Mouse (Mus musculus) heart, adult 2 months (tissue): Measurements from ENCODE around the gene Snx33. TPM values are rescaled to one million over a fixed set of nuclear protein-coding genes. Genes with fewer than 3 reads are reported as not detected.
"Not testable (repeated sequence)": the region's sequence is repeated elsewhere in the genome, so short reads cannot be mapped to it uniquely, and the experiment has no call there.

Experiments used
- DNase-seq, 2 experiments: peaks; one replicate each; pipeline ENCODE4 v3.0.0; 2021
- H3K27ac ChIP-seq: fragments of 200-600 bp; 2 replicates; pipeline ENCODE4 v1.8.1; 2022
- H3K27me3 ChIP-seq: fragments of 200-500 bp; 2 replicates; pipeline ENCODE4 v1.6.1; 2012; ENCODE audit warnings: mild to moderate bottlenecking, low read length, inconsistent platforms, mixed read lengths; ENCODE audit not compliant: control insufficient read depth, insufficient read depth
- H3K36me3 ChIP-seq: fragments of 200-500 bp; 2 replicates; pipeline ENCODE4 v1.6.1; 2012; ENCODE audit warnings: low read length, inconsistent platforms; ENCODE audit not compliant: control insufficient read depth, insufficient read depth
- H3K4me1 ChIP-seq: fragments of 200-500 bp; 2 replicates; pipeline ENCODE4 v1.6.1; 2011; ENCODE audit warnings: low read length; ENCODE audit not compliant: control insufficient read depth, insufficient read depth
- H3K4me3 ChIP-seq: fragments of 200-600 bp; 2 replicates; pipeline ENCODE4 v1.8.1; 2022
- H3K79me2 ChIP-seq: fragments of 200-500 bp; replicated peaks from 2 replicates; pipeline ENCODE4 v1.6.1; 2012; ENCODE audit warnings: mild to moderate bottlenecking, inconsistent platforms, low read length, moderate library complexity, mixed read lengths; ENCODE audit not compliant: control insufficient read depth, insufficient read depth
- H3K9ac ChIP-seq: fragments of 200-500 bp; 2 replicates; pipeline ENCODE4 v1.6.1; 2012; ENCODE audit warnings: low read depth, mild to moderate bottlenecking, control low read depth, inconsistent platforms, low read length, mixed read lengths
- CTCF ChIP-seq: fragments of 200-600 bp; IDR thresholded peaks from 2 replicates; pipeline ENCODE4 v1.8.1; 2022; ENCODE audit warnings: antibody characterized with exemption, mild to moderate bottlenecking, moderate library complexity
- EP300 ChIP-seq: fragments of 200-500 bp; IDR thresholded peaks from 2 replicates; pipeline ENCODE4 v1.6.1; 2011; ENCODE audit warnings: low read depth, low read length, control low read depth; ENCODE audit not compliant: insufficient read depth
- POLR2A ChIP-seq: fragments of 200-500 bp; IDR thresholded peaks from 2 replicates; pipeline ENCODE4 v1.6.1; 2011; ENCODE audit warnings: mild to moderate bottlenecking, low read depth, low read length, control low read depth; ENCODE audit not compliant: insufficient read depth
- WGBS: fragments of 180-500 bp; shearing (Covaris S2); methylation state at CpG from one replicate; pipeline ENCODE4 v1.1.7; 2018; 5-methylcytosine and 5-hydroxymethylcytosine counted together
- intact Hi-C: fragments of 180-260 bp; cut with DNase I; formaldehyde crosslinking; loops from one replicate; pipeline ENCODE4 v1.15.1; 2025
- polyA plus RNA-seq: library from polyadenylated mRNA; depleted of rRNA; stranded (reverse); fragments of >200 nt; gene quantifications from 2 replicates; pipeline ENCODE4 v1.2.3, GENCODE M21; 2012
- total RNA-seq, 2 experiments: library from RNA; stranded (reverse); gene quantifications; 2 replicates each; pipeline ENCODE4 v1.2.3; 2021

Snx33 gene
- total and polyA plus RNA-seq, 3 experiments, result 6.7 to 10.0 (median 7.8) TPM

GRCm38 (mm10) chr9:56947481-56947880 is 19.3 kb upstream of the Snx33 start:
- H3K79me2 ChIP-seq, H3K27me3 ChIP-seq, H3K4me3 ChIP-seq, H3K4me1 ChIP-seq, H3K27ac ChIP-seq, H3K9ac ChIP-seq, H3K36me3 ChIP-seq: not testable (repeated sequence)
- WGBS, result 25% methylated on average over 3 of the region's 3 CpGs
- intact Hi-C loops, result loop anchor here (5.0 kb wide), 1 partner anchor 185 kb away; the partner anchor contains the start of gene Man2c1
- DNase-seq, result peak; percentile 17 to 22
- TF ChIP-seq CTCF, result peak; percentile 84

DNA sequence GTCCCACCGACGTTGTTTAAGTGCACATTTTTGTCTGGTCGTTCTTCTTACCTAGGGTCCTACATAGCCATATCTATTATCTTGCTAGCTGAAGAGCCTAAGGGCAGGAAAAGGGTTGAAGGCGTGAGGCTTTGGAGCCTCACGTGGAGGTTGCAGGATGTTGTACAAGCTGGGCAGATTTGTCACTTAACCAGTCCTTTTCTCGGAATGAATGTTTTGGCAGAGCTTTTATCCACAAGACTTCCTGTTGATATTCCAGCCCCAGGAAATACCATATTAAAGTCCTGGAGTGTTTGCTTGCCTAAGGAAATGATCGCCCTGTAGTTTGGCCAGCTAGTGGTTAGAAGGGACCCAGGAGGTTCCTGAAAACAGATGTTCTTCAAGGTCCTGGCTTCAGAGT is 10.2 kb upstream of the Snx33 start:
- Histone ChIP-seq H3K36me3 (peaks cover 4% of the 10 kb centered on the region; the same call in 1 of the 2 replicates), H3K9ac (peak overlapping the region; percentile 52; the same call in 1 of the 2 replicates), H3K79me2 (no peaks in the 10 kb centered on the region), H3K4me1 (peaks cover 3% of the 10 kb centered on the region), H3K27me3 (no peaks in the 10 kb centered on the region), H3K4me3 (peak overlapping the region; percentile 72), H3K27ac (peak overlapping the region; percentile 92)
- DNase-seq, result peak; percentile 23 to 36
- 1% methylated on average over 7 of the region's 7 CpGs for WGBS
- TF ChIP-seq EP300, result no peak
- peak; percentile 22; the same call in 1 of the 2 replicates for TF ChIP-seq CTCF
- TF ChIP-seq POLR2A, result peak; percentile 51; the same call in 1 of the 2 replicates
- intact Hi-C loops, result loop anchor here (10.0 kb wide), 2 partner anchors 56 to 586 kb away; partner anchors contain the start of genes Cox5a and Ptpn9

- TF ChIP-seq EP300 (0 out of 2 replicates have a peak, but pooled peaks have one; percentile 68), CTCF (peak; percentile 47), POLR2A (peak; percentile 92)
- WGBS, result under 1% methylated on average over 73 of the region's 73 CpGs
- intact Hi-C loops, result loop anchor here (1.0 to 10.0 kb wide), 3 partner anchors 13 to 587 kb away; partner anchors contain the start of genes Cox5a, Ptpn9 and Snupn
Measured at GRCm38 (mm10) chr9:56937223-56938160, 9.3 kb upstream of the Snx33 start, which contains the start of gene Imp3. TSS of gene Imp3 (plus strand) at chr9:56937475.

DNA sequence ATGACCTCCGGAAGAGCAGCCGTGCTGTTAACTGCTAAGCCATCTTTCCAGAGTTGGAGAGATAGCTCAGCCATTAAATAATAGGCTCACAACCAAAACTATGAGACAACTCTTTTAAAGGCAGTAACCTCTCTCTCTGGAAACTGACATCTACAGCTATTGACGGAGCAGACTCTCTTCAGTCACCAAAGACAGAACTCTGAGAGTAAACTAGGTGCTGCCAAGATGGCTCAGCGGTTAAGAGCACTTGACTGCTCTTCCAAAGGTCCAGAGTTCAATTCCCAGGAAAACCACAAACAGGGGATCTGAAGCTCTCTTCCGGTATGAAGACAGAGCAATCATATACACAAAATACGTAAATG is 8.7 kb upstream of the Snx33 start:
- Histone ChIP-seq H3K36me3 (peaks cover 4% of the 10 kb centered on the region; the same call in 1 of the 2 replicates), H3K4me1 (peaks cover 3% of the 10 kb centered on the region), H3K27ac (peak overlapping the region; percentile 92), H3K9ac (no peak overlapping the region), H3K79me2 (no peaks in the 10 kb centered on the region), H3K4me3 (peak overlapping the region; percentile 72), H3K27me3 (no peaks in the 10 kb centered on the region)
- TF ChIP-seq CTCF (no peak), POLR2A (no peak), EP300 (no peak)
- WGBS, result 11% methylated on average over 6 of the region's 6 CpGs
- DNase-seq, result no peak
- intact Hi-C loops, result loop anchor here (1.0 to 10.0 kb wide), 3 partner anchors 13 to 588 kb away; partner anchors contain the start of genes Cox5a, Ptpn9 and Snupn

More at GRCm38 (mm10) chr9:56937223-56938160, 9.3 kb upstream of the Snx33 start, which contains the start of gene Imp3:
- Histone ChIP-seq H3K4me1 (peaks cover 3% of the 10 kb centered on the region), H3K36me3 (peaks cover 4% of the 10 kb centered on the region; the same call in 1 of the 2 replicates), H3K79me2 (no peaks in the 10 kb centered on the region), H3K27me3 (no peaks in the 10 kb centered on the region), H3K27ac (peak within 1 kb of the TSS; percentile 92), H3K9ac (peak within 1 kb of the TSS; percentile 86), H3K4me3 (peak within 1 kb of the TSS; percentile 72)
- DNase-seq, result peak; percentile 89 to 92

- 42% methylated on average over 1 of the region's 1 CpGs for WGBS
- H3K4me1 ChIP-seq, result peaks cover 4% of the 10 kb centered on the region
- H3K9ac ChIP-seq, result no peak overlapping the region
- no peak for TF ChIP-seq EP300
- TF ChIP-seq POLR2A, result no peak
- TF ChIP-seq CTCF, result no peak
- H3K36me3 ChIP-seq, result no peaks in the 10 kb centered on the region
- H3K27ac ChIP-seq, result no peak overlapping the region
- DNase-seq, result no peak
- intact Hi-C loops, result loop anchor here (10.0 kb wide), 2 partner anchors 64 to 594 kb away; partner anchors contain the start of genes Cox5a and Ptpn9
- H3K4me3 ChIP-seq, result no peak overlapping the region
- no peaks in the 10 kb centered on the region for H3K79me2 ChIP-seq
- H3K27me3 ChIP-seq, result no peaks in the 10 kb centered on the region
Measured at GRCm38 (mm10) chr9:56930556-56930955, 2.4 kb upstream of the Snx33 start.
